Mouse (Mus musculus) CD8-positive naive resting alpha-beta T cell, adult 2 months (primary cell): ENCODE results near the gene Smim24.

Experiments used
- DNase-seq, 2 experiments: peaks; one replicate each; pipeline ENCODE4 v3.0.0; 2022; ENCODE audit warnings: low read depth in 2 of 2, low spot score in 2 of 2

Gene Smim24

DNA sequence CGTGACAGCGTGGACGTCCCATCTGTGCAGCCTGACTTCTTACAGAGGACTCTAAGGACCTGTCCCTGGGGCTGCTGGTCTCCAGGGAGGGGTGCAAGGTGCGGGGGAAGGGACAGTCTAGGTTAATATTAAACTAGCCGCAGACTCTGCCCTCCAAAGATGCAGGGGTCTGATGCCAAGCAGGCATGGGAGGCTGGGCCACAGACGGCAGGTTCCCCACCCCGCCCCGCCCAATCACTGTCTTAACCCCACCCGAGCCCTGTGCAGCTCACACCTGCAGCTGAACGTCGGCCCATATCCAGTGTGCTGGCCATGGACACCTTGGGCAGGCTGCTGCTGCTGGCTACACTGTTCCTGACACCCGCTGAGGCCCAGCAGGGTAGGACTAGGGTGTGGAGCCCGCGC, at the start of gene Smim24:
Gene Smim24 (plus strand): TSS at position 271 of the 405 bp plus-strand sequence.
- no peak for DNase-seq

DNA sequence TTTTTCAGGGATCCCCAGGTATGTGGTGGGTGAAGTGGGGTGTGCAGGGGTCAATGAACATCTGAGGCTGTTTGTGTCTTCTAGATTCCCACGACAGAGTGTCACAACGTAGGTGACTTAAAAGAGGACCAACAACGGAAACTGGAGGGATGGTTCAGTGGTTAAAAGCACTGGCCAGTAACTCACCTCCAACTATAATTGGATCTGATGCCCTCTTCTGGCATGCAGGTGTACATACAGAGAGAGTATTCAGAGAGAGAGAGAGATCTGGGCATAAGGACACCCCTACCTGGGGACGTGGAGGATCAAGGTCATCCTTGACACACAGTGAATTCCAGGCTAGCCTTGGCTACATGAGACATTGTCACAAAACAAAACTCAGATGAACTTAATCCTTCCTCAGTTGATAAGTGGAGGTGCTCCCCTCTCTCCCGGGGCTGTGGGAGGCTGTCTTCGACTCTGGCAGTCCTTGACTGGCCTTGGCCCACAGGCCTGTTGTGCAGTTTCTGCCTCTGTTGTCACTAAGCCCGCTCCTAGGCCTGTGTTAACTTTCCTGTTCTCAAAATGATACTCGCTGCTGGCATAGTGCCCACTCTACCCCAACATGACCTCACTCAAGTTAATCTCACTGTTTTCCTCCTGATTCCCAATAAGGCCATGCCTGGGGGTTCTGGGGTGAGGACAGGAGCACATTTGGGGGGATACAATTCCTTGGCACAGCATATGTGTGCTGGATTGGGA, 48.3 kb upstream of the Smim24 start:
- peak in 1 of 2 experiments; percentile 35 for DNase-seq

DNA sequence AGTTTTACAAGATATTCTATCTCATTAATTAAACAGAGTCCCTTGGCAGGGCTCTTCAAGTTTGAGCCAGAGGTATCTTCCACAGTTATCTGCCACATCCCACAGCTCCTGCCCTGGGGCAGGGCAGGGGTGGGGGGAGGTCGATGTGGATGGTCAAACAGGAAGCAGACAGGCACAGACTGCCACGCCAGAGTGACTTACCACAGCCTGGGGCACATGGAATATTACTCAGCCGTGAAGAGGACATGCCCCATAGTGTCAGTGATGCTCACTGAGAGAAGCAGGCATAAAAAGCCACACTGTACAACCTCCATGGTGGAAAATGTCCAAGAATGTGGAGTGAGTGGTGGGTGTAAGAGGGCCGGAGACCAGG, 47.7 kb upstream of the Smim24 start:
- no peak for DNase-seq

DNA sequence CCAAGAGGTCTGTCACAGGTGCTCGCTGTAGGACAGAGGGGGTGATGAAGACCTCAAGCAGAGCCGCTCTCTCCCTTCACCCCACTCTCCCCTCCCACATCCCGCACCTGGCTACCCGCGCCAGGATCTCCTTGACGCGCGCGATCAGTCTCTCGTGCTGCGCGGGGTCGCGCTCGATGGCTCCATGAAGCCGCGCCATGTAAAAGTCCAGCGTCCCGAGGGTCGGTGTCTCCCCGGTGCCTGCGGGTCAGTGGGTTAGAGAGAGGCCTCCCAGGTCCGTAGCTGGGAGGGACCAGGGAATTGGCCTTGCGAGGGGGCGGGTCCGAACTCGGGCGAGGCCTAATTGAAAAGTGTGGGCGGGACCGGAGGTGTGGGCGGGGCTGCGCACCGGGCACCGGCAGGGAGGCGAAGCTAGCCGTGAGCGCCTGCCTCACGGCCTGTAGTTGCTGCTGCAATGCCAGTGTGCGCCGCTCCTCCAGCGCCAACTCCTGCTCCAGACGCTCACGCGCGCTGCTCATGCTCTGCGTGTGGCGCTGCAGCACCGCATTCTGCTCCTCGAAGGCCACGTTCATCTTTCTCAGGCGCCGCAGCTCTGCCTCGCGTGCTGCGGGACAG, 46.3 kb upstream of the Smim24 start:
- no peak for DNase-seq

DNA sequence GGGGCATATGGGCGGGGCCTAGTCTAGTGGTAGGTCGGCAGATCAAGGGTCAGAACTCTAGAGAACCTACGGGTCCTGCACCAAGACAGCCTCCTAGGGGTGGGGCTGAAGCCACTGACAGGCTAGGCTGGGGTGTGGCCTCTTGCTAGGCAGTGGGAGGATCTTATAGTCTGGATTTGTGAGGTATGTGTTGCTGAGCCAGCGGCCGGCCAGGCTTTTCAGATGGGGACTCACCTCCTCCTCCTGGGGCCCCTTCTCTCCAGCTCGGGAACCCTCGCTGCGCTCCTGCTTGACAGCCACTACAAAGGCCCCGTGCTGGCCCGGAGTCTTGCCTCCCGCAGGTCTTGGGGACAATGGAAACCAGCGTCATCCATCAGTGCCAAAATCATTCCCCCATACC, 43.7 kb upstream of the Smim24 start:
- DNase-seq: no peak

DNA sequence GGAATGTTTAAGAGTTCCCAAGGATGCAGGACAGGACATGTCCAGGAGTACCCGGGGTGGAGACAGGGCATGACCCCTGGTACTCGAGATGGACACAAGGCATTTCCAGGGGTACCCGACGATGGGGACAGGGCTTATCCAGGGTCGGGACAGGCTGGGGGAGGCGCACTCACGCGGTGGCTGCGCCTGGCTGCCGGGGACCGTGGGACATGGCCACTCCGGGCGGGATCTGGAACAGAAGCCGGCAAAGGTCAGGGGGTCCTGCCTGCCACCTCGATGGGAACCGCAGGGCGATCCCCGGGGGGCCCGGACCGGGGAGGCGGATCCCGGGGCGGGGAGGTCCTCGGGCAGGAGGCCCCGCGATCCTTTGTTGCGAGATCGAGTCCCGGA, 42.9 kb upstream of the Smim24 start:
- DNase-seq: peak in 1 of 2 experiments; percentile 23

DNA sequence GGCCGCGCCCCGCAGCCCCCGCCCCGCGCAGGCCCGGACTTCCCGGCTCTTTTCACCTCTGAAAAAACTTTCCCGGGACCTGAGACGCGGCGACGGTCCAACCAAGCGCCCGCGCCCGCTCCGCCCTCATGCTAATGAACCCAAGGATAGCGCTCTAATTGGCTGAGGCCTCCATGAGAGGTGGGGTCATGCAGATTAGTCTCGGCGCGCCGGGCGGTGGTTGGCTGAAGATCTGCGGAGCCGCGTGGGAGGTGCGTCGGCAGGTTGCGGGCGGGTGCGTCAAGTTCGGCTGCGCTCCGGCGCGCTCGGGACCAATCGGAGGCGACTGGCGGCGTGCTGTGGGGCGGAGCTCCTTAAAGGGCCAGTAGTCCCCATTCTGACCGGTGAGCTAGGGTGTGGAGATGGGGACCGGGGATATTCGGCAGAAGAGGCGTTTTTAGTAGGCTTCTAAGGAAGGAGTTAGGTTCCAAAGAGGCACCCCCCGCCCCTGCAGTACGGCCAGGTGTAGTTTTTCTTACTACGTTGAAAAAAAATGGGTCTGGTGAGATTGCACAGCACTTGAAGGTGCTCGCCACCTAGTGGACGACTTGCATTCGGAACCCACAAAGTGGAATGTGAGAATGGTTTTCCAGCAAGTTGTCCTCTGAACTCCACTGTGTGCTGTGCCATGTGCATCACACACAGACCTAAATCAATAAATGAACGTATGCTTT, 42.3 kb upstream of the Smim24 start, which contains the start of gene Hmg20b:
Gene Hmg20b (minus strand): TSS at position 130 of the 713 bp plus-strand sequence.
- peak; percentile 96 to 98 for DNase-seq

DNA sequence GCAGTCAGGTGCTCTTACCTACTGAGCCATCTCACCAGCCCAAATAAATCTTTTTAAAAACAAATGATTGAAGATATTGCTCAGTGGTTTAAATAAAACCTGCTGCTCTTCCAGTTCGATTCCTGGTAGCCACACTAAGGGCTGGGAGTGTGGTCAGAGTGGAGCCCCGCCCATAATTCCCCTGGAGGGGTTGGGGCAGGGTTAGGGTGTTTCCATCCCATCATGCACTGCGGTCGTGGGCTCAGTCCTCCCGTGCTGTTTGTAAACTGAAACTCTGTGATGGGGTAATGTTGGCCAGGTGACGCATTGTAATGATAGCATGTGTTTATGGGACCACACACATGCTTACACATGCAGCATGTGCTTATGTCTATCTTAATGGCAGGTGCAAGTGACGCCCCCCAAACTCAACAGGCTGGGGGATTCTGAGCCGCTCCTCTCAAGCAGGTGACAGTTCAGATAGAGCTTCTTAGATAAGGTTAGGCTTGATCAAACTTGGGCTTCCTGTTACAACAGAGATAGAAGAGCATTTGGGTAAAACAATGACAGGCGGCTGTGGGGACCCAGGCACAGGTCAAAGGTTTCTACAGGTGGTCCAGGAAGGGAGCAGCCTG, 41.1 kb upstream of the Smim24 start:
- DNase-seq: peak; percentile 37 to 58

DNA sequence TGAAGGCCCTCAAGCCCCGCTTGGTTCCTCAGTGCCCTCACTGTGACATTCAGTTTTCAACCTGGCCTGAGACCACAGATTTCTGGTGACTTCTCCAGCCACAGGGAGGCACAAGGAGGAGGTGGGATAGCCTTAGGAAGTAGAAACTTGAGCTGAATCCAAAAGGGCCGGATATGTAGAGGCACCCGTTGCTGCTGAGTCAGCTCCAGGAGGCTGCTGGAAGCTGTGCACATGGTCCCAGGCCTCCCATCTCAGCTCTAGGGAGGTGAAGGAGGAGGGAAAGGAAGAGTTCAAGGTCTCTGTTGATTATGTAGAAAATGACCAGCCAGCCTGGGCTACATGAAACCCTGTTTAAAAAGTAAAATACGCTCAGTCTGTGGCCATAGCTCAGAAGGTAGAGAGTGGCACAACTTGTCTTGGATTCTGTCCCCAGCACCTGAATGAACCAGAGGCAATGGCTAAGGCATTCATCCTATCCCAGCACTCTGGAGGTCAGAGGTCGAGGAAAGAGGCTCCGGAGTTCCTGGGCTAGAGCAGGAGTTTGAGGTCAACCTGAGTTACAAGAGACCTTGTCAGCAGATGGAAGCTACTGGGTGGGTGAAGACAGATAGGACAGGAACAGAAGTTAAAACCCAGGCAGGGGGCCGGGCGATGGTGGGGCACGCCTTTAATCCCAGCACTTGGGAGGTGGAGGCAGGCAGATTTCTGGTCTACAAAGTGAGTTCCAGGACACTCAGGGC, 37.9 kb upstream of the Smim24 start:
- no peak for DNase-seq

DNA sequence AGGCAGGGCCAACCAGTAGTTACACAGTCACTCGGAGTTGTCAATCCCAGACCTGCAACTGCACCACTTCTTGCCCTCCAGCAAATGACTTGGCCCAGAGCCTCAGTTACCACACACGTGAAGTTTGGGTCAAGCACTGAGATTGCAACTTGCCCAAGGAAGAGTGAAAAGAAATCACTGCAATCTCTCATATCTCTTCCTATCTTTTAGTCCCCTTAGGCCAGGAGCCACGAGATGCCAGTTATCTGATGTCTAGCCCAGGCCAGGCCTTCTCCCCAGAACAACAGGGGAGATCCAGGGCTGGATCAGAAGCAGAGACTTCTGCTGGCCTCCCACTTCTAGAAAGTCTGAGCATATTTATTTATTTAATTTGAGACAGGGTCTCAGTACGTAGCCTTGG, 37.3 kb upstream of the Smim24 start:
- no peak for DNase-seq

DNA sequence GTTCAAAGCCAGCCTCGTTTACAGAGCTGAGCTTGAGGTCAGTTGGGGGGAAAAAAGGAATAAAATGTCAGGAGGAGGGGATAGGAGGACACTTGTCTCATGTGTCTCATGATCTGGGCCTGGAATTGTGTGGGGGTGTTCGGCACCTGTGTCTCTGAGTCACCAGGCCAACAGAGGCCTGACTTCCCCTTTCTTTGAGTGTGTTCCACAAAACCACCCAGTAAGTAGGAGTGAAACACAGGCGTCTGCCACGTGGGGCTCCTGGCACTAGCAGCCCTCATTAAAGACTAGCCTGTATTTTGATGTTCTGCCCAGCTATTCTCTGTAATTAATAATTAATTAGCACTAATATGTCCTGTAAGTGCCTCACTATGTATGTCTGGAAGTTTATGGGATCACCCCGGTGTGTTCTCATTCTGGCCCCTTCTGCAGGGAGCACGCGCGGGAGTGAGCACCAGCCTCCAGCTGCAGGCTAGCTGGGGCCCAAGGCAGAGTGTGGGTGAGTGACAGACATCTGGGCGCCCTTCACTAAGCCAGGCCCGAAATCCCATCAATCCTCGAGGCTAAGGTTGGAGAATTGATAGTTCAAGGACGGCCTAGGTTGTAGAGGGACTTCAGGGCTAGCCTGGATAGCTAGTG, 36.4 kb upstream of the Smim24 start:
- DNase-seq: no peak

DNA sequence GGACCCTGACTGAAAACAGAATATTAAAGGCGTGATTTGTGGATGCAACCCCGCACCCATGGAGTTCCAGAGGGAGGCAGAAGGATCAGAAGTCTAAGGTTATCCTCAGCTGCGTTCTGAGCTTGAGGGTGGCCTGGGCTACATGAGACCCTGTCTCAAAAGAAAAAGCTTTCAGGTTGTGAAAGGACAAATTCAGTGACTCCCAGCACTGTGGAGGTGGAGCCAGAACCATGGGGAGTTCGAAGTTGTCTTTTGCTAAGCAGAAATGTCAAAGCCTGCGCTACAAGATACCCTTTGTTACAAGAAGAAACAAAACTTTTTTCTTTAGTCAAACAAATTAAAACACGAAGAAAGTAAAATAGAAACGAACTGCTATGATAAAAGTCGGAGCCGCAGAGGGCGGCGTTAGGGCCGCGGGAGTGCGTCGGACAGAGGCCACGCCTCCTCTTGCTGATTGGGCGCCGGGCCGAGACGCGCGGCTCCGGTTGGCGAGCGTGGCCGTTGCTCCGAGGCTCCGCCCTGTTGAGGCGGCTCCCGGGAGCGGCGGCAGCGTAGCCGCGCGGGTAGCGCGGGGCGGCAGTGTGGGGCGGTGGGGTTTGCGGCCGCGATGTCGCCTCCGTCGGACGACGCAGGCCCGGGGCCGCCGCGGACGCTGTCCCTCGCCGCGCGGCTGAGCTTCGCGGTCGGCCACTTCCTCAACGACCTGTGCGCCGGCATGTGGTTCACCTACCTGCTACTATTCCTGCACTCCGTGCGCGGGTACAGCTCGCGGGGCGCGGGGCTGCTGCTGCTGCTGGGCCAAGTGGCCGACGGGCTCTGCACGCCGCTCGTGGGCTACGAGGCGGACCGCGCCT, 35.6 kb upstream of the Smim24 start, which contains the start of gene Mfsd12:
Gene Mfsd12 (plus strand): TSS at position 501 of the 854 bp plus-strand sequence.
- peak; percentile 76 to 77 for DNase-seq

DNA sequence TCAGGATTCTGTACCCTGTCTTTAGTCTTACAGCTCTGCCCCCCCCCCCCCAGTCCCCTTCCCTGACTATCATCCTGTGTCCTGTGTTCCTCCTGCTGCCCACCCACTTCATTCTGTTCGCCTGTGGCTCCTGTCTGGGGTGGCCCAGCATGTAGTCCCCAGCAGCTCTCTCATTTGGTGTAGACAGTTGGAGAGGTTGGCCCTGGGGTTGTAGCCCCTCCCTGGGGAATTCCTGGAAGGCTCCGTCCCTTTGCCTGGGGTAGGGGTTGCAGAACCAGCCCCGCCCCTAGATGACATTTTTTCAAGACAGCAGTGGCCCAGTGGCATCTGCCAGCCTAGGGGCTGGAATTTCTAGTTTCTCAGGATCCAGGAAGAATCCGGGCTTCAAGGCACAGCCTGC, 34.6 kb upstream of the Smim24 start:
- DNase-seq: no peak

DNA sequence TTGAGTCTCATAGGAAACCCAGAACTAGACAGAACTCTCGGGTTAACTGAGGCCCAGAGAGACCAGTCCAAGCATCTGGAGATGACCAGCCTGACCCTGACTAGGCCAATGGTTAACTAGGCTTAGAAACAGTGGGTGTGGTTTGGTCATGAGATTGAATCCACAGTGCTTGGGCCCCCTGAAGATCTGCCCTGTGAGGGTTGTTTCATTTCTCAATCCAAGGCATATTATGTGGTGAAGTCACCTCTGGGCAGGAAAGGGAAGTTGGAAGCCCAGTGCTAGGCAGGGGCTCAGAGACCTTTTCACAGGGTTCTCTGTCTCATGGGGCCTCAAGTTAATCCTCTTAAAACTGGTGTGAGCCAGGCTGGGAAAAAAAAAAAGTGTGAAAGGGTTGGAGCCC, 34.0 kb upstream of the Smim24 start:
- no peak for DNase-seq

DNA sequence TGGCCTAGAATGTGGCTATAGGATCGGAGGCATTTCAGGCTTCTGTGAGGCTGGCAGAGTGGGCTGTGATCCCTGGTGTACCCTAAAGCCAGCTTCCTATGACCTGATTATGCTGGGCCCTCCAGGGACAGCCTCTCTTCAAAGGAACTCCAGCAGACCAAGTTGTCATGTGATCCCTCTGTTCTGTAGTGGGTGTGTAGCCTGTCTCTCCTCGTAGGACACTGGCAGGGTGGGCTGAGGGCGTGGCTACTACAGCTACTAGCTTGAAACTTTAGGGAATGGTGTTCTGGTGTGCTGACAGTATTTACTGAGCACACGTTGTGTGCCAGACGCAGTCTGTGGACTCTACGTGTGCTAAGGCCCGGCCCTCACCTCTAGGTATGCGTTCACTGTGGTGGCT, 32.1 kb upstream of the Smim24 start:
- DNase-seq: no peak

DNA sequence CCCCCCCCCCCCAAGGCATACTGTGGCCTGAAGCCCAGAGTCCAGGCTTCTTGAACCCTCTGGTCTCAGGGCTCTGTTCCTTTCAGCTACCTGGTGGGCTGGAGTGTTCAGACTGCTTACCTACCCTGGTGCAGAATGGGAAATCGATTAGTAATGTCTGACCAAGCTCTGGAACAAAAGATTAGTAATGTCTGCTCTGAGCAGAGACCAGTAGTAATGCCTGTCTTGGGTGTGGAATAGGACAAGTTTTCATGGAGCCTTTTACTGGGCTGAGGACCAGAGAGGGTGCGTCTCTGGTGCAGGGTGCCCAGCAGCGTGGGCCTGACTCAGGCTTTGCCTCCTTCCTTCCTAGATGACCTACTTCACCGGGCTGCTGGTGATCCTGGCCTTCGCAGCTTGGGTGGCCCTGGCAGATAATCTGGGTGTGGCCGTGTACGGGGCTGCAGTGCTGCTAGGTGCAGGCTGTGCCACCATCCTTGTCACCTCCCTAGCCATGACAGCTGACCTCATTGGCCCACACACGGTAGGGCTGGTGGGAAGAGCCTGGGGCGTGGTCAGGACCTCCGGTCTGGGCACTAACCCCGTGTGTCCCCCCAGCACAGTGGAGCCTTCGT, 30.4 kb upstream of the Smim24 start:
- no peak for DNase-seq

DNA sequence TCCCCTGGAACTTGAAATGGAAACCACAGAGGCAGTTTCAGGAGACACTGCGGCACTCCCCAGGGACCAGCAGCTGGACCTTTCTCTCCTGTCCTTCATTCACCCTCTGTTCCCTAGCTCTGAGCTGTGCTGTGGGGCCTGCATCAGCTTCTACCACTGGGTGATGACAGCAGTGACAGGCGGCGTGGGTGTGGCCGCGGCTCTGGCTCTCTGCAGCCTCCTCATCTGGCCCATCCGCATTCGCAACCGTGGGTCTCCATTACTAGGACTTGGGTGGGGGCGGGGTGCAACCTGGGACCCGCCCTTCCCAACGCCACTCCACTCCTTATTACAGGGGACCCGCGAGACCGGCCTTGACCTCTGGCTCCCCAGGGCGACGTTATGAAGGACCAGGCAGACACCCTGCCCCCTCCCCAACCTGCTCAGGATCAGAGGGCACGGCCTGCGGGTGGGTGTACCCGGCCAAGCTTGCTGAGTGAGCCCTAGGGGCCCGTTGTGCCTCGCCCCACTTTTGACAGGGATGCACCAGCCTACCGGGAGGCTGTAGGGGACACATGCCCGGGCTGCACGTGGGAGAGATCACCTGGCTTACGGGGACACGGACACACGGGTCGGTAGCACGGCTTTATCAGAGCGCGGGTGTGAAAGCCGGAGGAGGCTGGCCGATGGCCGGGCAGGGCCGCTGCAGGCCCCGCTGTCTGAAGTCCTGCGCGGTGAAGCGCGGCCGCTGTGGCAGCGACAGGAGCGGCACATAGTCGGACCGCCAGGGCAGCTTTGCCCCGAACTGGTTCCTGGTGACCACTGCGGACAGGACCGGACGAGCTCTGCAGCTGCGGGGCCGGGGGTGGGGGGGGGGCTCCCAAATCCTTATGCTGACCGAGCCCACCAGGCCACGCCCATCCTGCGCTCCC, 29.2 kb upstream of the Smim24 start:
- DNase-seq: no peak

DNA sequence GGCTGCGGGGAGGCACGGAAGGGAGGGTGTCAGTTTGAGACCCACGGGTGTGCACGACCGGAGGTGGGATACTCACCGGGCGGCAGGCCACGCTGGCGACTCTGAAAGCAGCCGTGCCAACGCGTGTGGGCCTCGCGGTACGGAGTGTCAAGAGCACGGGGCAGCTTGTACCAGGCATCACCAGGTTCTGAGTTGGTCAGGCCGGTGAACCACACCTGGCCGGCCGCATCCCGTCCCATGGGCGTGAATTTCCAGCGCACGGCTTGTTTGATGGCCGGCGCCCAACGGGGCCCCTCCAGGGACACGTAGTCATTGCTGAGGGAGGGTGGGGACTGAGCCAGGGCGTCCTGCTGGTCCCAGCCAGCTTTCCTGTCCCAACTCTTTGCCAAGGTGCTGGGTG, 28.2 kb upstream of the Smim24 start:
- DNase-seq: no peak
